Mouse (Mus musculus) MEL (cell line): ENCODE data around the gene Bmpr1b. TPM values are rescaled to one million over a fixed set of nuclear protein-coding genes. Genes with fewer than 3 reads are reported as not detected.

Experiments
- DNase-seq: peaks from one replicate; pipeline ENCODE4 v3.0.0; 2011; ENCODE audit warnings: low read depth, low spot score
- H3K27ac ChIP-seq: 2 replicates; pipeline ENCODE4 v1.5.1; 2012; ENCODE audit warnings: low read depth, mild to moderate bottlenecking, control low read depth, low read length, moderate library complexity; ENCODE audit not compliant: control insufficient read depth
- H3K27me3 ChIP-seq, 2 experiments: fragments of 150-350 bp in 1 of 2; sonication (generic) in 1 of 2; 2 replicates each; pipeline ENCODE4 v1.6.1; 2012; ENCODE audit warnings: low read length in 2 of 2, mild to moderate bottlenecking in 2 of 2, improper control_type of control experiment in 1 of 2, moderate library complexity in 1 of 2; ENCODE audit not compliant: insufficient read depth in 2 of 2, control insufficient read depth in 1 of 2
- H3K36me3 ChIP-seq, 2 experiments: 2 replicates each; pipeline ENCODE4 v1.6.1; 2012 to 2014; ENCODE audit warnings: low read length in 2 of 2, improper control_type of control experiment in 1 of 2, inconsistent platforms in 1 of 2, mild to moderate bottlenecking in 1 of 2; ENCODE audit not compliant: insufficient read depth in 2 of 2, control insufficient read depth in 1 of 2
- H3K4me1 ChIP-seq, 2 experiments: fragments of 150-350 bp in 1 of 2; sonication (generic) in 1 of 2; 2 replicates each; pipeline ENCODE4 v1.6.1; 2012; ENCODE audit warnings: low read length in 2 of 2, improper control_type of control experiment in 1 of 2, mild to moderate bottlenecking in 1 of 2; ENCODE audit not compliant: insufficient read depth in 2 of 2, control insufficient read depth in 1 of 2
- H3K4me3 ChIP-seq, 2 experiments: fragments of 150-350 bp in 1 of 2; sonication (generic) in 1 of 2; 2 replicates each; pipeline ENCODE4 v1.5.1; 2012; ENCODE audit warnings: low read depth in 2 of 2, low read length in 2 of 2, mild to moderate bottlenecking in 2 of 2, moderate library complexity in 2 of 2, control low read depth in 1 of 2, improper control_type of control experiment in 1 of 2; ENCODE audit not compliant: control insufficient read depth in 1 of 2, insufficient read depth in 1 of 2
- H3K79me2 ChIP-seq: 2 replicates; pipeline ENCODE4 v1.6.1; 2012; ENCODE audit warnings: mild to moderate bottlenecking, low read length, moderate library complexity; ENCODE audit not compliant: control insufficient read depth, poor library complexity, insufficient read depth
- H3K9ac ChIP-seq: 2 replicates; pipeline ENCODE4 v1.6.1; 2012; ENCODE audit warnings: low read depth, mild to moderate bottlenecking, control low read depth, low read length, moderate library complexity; ENCODE audit not compliant: control insufficient read depth, poor library complexity, severe bottlenecking
- H3K9me3 ChIP-seq: fragments of 150-350 bp; sonication (generic); replicated peaks from 2 replicates; pipeline ENCODE4 v1.6.1; 2012; ENCODE audit warnings: mild to moderate bottlenecking, low read length, improper control_type of control experiment, moderate library complexity; ENCODE audit not compliant: insufficient read depth
- BHLHE40 ChIP-seq: IDR thresholded peaks from 2 replicates; pipeline ENCODE4 v1.6.1; 2012; ENCODE audit warnings: low read depth, mild to moderate bottlenecking, inconsistent platforms, low read length, improper control_type of control experiment, borderline replicate concordance
- CHD1 ChIP-seq: IDR thresholded peaks from 2 replicates; pipeline ENCODE4 v1.6.1; 2012; ENCODE audit warnings: low read depth, mild to moderate bottlenecking, inconsistent platforms, low read length, improper control_type of control experiment
- CHD2 ChIP-seq: IDR thresholded peaks from 2 replicates; pipeline ENCODE4 v1.6.1; 2011; ENCODE audit warnings: low read length, improper control_type of control experiment
- CTCF ChIP-seq, 3 experiments: IDR thresholded peaks in 2 of 3; conservative IDR thresholded peaks in 1 of 3; 2 replicates each; pipeline ENCODE4 v1.5.1; 2011 to 2012; ENCODE audit warnings: low read length in 3 of 3, low read depth in 2 of 3, mild to moderate bottlenecking in 2 of 3, improper control_type of control experiment in 1 of 3, inconsistent platforms in 1 of 3, mixed read lengths in 1 of 3, moderate library complexity in 1 of 3; ENCODE audit not compliant: control insufficient read depth in 1 of 3, insufficient read depth in 1 of 3, poor library complexity in 1 of 3, severe bottlenecking in 1 of 3
- E2F4 ChIP-seq: IDR thresholded peaks from 2 replicates; pipeline ENCODE4 v1.6.1; 2011; ENCODE audit warnings: low read depth, low read length, improper control_type of control experiment, borderline replicate concordance
- ELF1 ChIP-seq: IDR thresholded peaks from 2 replicates; pipeline ENCODE4 v1.6.1; 2014; ENCODE audit warnings: low read depth, mild to moderate bottlenecking, inconsistent platforms, low read length, improper control_type of control experiment, moderate library complexity
- EP300 ChIP-seq, 2 experiments: IDR thresholded peaks; 2 replicates each; pipeline ENCODE4 v1.6.1; 2011; ENCODE audit warnings: improper control_type of control experiment in 2 of 2, low read length in 2 of 2, low read depth in 1 of 2, mild to moderate bottlenecking in 1 of 2
- ETS1 ChIP-seq: IDR thresholded peaks from 2 replicates; pipeline ENCODE4 v1.6.1; 2012; ENCODE audit warnings: low read depth, mild to moderate bottlenecking, inconsistent platforms, low read length, improper control_type of control experiment, moderate library complexity
- GABPA ChIP-seq: IDR thresholded peaks from 2 replicates; pipeline ENCODE4 v1.6.1; 2012; ENCODE audit warnings: low read depth, mild to moderate bottlenecking, inconsistent platforms, low read length, improper control_type of control experiment, moderate library complexity
- GATA1 ChIP-seq: IDR thresholded peaks from 2 replicates; pipeline ENCODE4 v1.6.1; 2011; ENCODE audit warnings: low read depth, low read length, improper control_type of control experiment
- HCFC1 ChIP-seq: IDR thresholded peaks from 2 replicates; pipeline ENCODE4 v1.6.1; 2012; ENCODE audit warnings: low read depth, mild to moderate bottlenecking, inconsistent platforms, low read length, improper control_type of control experiment, moderate library complexity
- MAX ChIP-seq: IDR thresholded peaks from 2 replicates; pipeline ENCODE4 v1.6.1; 2011; ENCODE audit warnings: low read length, improper control_type of control experiment
- MAZ ChIP-seq: IDR thresholded peaks from 2 replicates; pipeline ENCODE4 v1.6.1; 2012; ENCODE audit warnings: low read depth, mild to moderate bottlenecking, inconsistent platforms, low read length, improper control_type of control experiment
- MXI1 ChIP-seq: IDR thresholded peaks from 2 replicates; pipeline ENCODE4 v1.6.1; 2011; ENCODE audit warnings: mild to moderate bottlenecking, low read depth, low read length, improper control_type of control experiment
- MYB ChIP-seq: IDR thresholded peaks from 2 replicates; pipeline ENCODE4 v1.6.1; 2011; ENCODE audit warnings: mild to moderate bottlenecking, low read depth, low read length, improper control_type of control experiment
- MYC ChIP-seq: IDR thresholded peaks from 2 replicates; pipeline ENCODE4 v1.6.1; 2011; ENCODE audit warnings: low read depth, mild to moderate bottlenecking, low read length, improper control_type of control experiment, moderate library complexity
- NELFE ChIP-seq: IDR thresholded peaks from 2 replicates; pipeline ENCODE4 v1.6.1; 2011; ENCODE audit warnings: low read depth, low read length, improper control_type of control experiment
- NRF1 ChIP-seq: IDR thresholded peaks from 2 replicates; pipeline ENCODE4 v1.6.1; 2014; ENCODE audit warnings: low read depth, mild to moderate bottlenecking, inconsistent platforms, low read length, improper control_type of control experiment, moderate library complexity; ENCODE audit not compliant: poor library complexity, insufficient read depth, severe bottlenecking
- POLR2AphosphoS2 ChIP-seq: IDR thresholded peaks from 2 replicates; pipeline ENCODE4 v1.6.1; 2011; ENCODE audit warnings: low read length, improper control_type of control experiment
- POLR2AphosphoS5 ChIP-seq: IDR thresholded peaks from 2 replicates; pipeline ENCODE4 v1.6.1; 2012; ENCODE audit warnings: low read depth, borderline replicate concordance, mild to moderate bottlenecking, inconsistent platforms, low read length, moderate library complexity, mixed read lengths
- RAD21 ChIP-seq: IDR thresholded peaks from 2 replicates; pipeline ENCODE4 v1.6.1; 2011; ENCODE audit warnings: mild to moderate bottlenecking, low read depth, low read length, improper control_type of control experiment
- SIN3A ChIP-seq: IDR thresholded peaks from 2 replicates; pipeline ENCODE4 v1.6.1; 2012; ENCODE audit warnings: low read length, improper control_type of control experiment, inconsistent platforms
- TAL1 ChIP-seq: IDR thresholded peaks from 2 replicates; pipeline ENCODE4 v1.6.1; 2012; ENCODE audit warnings: mild to moderate bottlenecking, inconsistent platforms, low read length, moderate library complexity, mixed read lengths
- TBP ChIP-seq: IDR thresholded peaks from 2 replicates; pipeline ENCODE4 v1.8.0; 2011; ENCODE audit warnings: low read depth, low read length, improper control_type of control experiment
- ZKSCAN1 ChIP-seq: IDR thresholded peaks from 2 replicates; pipeline ENCODE4 v1.6.1; 2012; ENCODE audit warnings: low read depth, mild to moderate bottlenecking, inconsistent platforms, low read length, improper control_type of control experiment, moderate library complexity
- ZMIZ1 ChIP-seq: IDR thresholded peaks from 2 replicates; pipeline ENCODE4 v1.6.1; 2012; ENCODE audit warnings: low read depth, mild to moderate bottlenecking, inconsistent platforms, low read length, improper control_type of control experiment, moderate library complexity
- ZNF384 ChIP-seq: IDR thresholded peaks from 2 replicates; pipeline ENCODE4 v1.6.1; 2012; ENCODE audit warnings: low read depth, mild to moderate bottlenecking, inconsistent platforms, low read length, improper control_type of control experiment
- polyA plus RNA-seq, 2 experiments: library from polyadenylated mRNA; stranded (reverse) in 1 of 2; unstranded in 1 of 2; fragments of >175 nt in 1 of 2; fragments of >200 nt in 1 of 2; gene quantifications; 2 replicates each; pipeline versions ENCODE4 v1.2.1 to v1.2.4; 2012; ENCODE audit warnings: low replicate concordance in 2 of 2, low read depth in 1 of 2; ENCODE audit not compliant: insufficient read length in 2 of 2, insufficient read depth in 1 of 2, missing spikeins in 1 of 2
- total RNA-seq: library from RNA; depleted of rRNA; stranded (reverse); fragments of 300-350 nt; gene quantifications from 2 replicates; pipeline ENCODE4 v1.2.3, GENCODE M21; 2012

Bmpr1b gene
- total and polyA plus RNA-seq, 3 experiments = not detected

GRCm38 (mm10) chr3:141950642-141951041 lies 218.6 kb downstream of the Bmpr1b start:
- Histone ChIP-seq H3K9me3 (no peaks in the 10 kb centered on the region), H3K9ac (no peak overlapping the region), H3K27ac (no peak overlapping the region), H3K36me3 (no peaks in the 10 kb centered on the region), H3K4me3 (no peak overlapping the region), H3K27me3 (no peaks in the 10 kb centered on the region), H3K4me1 (no peaks in the 10 kb centered on the region), H3K79me2 (no peaks in the 10 kb centered on the region)
- TF ChIP-seq ZKSCAN1 (no peak), CHD2 (no peak), CHD1 (no peak), MYC (no peak), EP300 (IDR thresholded peaks at IDR 0.05; ENCODE audit: low read depth in 1 of 2, low read length in 2 of 2) (no peak), CTCF (IDR thresholded peaks at IDR 0.05 in 2 of 3, conservative IDR thresholded peaks at IDR 0.05 in 1 of 3; ENCODE audit: control insufficient read depth in 1 of 3, insufficient read depth in 1 of 3, low read depth in 2 of 3, low read length in 3 of 3, poor library complexity in 1 of 3, severe bottlenecking in 1 of 3) (no peak), POLR2AphosphoS2 (no peak), POLR2AphosphoS5 (no peak), GATA1 (no peak), RAD21 (no peak), HCFC1 (no peak), ZNF384 (no peak), MXI1 (no peak), E2F4 (no peak), MAX (no peak), TAL1 (no peak), MAZ (no peak), NRF1 (no peak), TBP (no peak), ZMIZ1 (no peak)
- no peak for DNase-seq

- H3K36me3 ChIP-seq = no peaks in the 10 kb centered on the region
- no peak overlapping the region for H3K4me3 ChIP-seq
- no peaks in the 10 kb centered on the region for H3K27me3 ChIP-seq
- no peaks in the 10 kb centered on the region for H3K9me3 ChIP-seq
- H3K9ac ChIP-seq = no peak overlapping the region
- H3K79me2 ChIP-seq = no peaks in the 10 kb centered on the region
- H3K27ac ChIP-seq = no peak overlapping the region
- TF ChIP-seq HCFC1 = no peak
- TF ChIP-seq SIN3A = no peak
- no peak for TF ChIP-seq E2F4
- TF ChIP-seq GABPA = no peak
- TF ChIP-seq ETS1 = no peak
- no peak for TF ChIP-seq NRF1
- no peak for TF ChIP-seq CTCF (IDR thresholded peaks at IDR 0.05 in 2 of 3, conservative IDR thresholded peaks at IDR 0.05 in 1 of 3; ENCODE audit: control insufficient read depth in 1 of 3, insufficient read depth in 1 of 3, low read depth in 2 of 3, low read length in 3 of 3, poor library complexity in 1 of 3, severe bottlenecking in 1 of 3)
- no peak for TF ChIP-seq NELFE
- TF ChIP-seq BHLHE40 = no peak
- TF ChIP-seq MYB = no peak
- no peak for TF ChIP-seq GATA1
- TF ChIP-seq ELF1 = no peak
- TF ChIP-seq MXI1 = no peak
- no peak for TF ChIP-seq POLR2AphosphoS2
- DNase-seq = no peak
- H3K4me1 ChIP-seq = no peaks in the 10 kb centered on the region
Observed at GRCm38 (mm10) chr3:141948506-141948905, 220.7 kb downstream of the Bmpr1b start.
